Mouse (Mus musculus): ENCODE measurements at regions not wholly inside any gene's neighbourhood (a gene's known extent, or its start where the extent isn't known, plus 50 kb on each side); places are given as distances from the start of the nearest gene placed in this dataset.

GRCm38 (mm10) chr15:36719241-36719640, 288.3 kb downstream of the Zfp706 start:
- DNase-seq (ENCODE audit: low read depth), result no peak

GRCm38 (mm10) chr15:36717835-36718234, 289.7 kb downstream of the Zfp706 start:
- DNase-seq (ENCODE audit: low read depth), result no peak

GRCm38 (mm10) chr15:36716686-36717038, 290.9 kb downstream of the Zfp706 start:
- DNase-seq (ENCODE audit: low read depth), result no peak

GRCm38 (mm10) chr15:36715745-36716685, 291.6 kb downstream of the Zfp706 start:
- DNase-seq (ENCODE audit: low read depth), result peak; percentile 95

GRCm38 (mm10) chr15:36715159-36715558, 292.4 kb downstream of the Zfp706 start:
- DNase-seq (ENCODE audit: low read depth), result no peak

GRCm38 (mm10) chr15:36709788-36710187, 297.8 kb downstream of the Zfp706 start:
- DNase-seq (ENCODE audit: low read depth), result no peak

GRCm38 (mm10) chr15:36708471-36708870, 299.1 kb downstream of the Zfp706 start:
- peak; percentile 93 for DNase-seq (ENCODE audit: low read depth)

GRCm38 (mm10) chr15:36705990-36706389, 301.6 kb downstream of the Zfp706 start:
- DNase-seq (ENCODE audit: low read depth), result peak; percentile 68

- DNase-seq (ENCODE audit: low read depth), result no peak
Measured at GRCm38 (mm10) chr15:36705391-36705790, 302.2 kb downstream of the Zfp706 start.

GRCm38 (mm10) chr15:36701846-36702245, 305.7 kb downstream of the Zfp706 start:
- DNase-seq (ENCODE audit: low read depth), result no peak

- DNase-seq (ENCODE audit: low read depth), result no peak
Measured at GRCm38 (mm10) chr15:36700196-36700595, 307.4 kb downstream of the Zfp706 start.

- no peak for DNase-seq (ENCODE audit: low read depth)
Measured at GRCm38 (mm10) chr15:36695199-36696129, 312.1 kb downstream of the Zfp706 start.

- DNase-seq (ENCODE audit: low read depth), result no peak
Measured at GRCm38 (mm10) chr15:36691002-36691652, 316.4 kb downstream of the Zfp706 start.

GRCm38 (mm10) chr15:36689881-36690280, 317.7 kb downstream of the Zfp706 start:
- DNase-seq (ENCODE audit: low read depth), result no peak

- DNase-seq (ENCODE audit: low read depth), result no peak
Measured at GRCm38 (mm10) chr15:36689301-36689700, 318.3 kb downstream of the Zfp706 start.

GRCm38 (mm10) chr15:36688051-36688754, 319.4 kb downstream of the Zfp706 start:
- DNase-seq (ENCODE audit: low read depth), result peak; percentile 61

GRCm38 (mm10) chr15:36684684-36685083, 322.9 kb downstream of the Zfp706 start:
- DNase-seq (ENCODE audit: low read depth), result no peak

GRCm38 (mm10) chr15:36682832-36683231, 324.7 kb downstream of the Zfp706 start:
- DNase-seq (ENCODE audit: low read depth), result no peak

- no peak for DNase-seq (ENCODE audit: low read depth)
Measured at GRCm38 (mm10) chr15:36682159-36682558, 325.4 kb downstream of the Zfp706 start.

GRCm38 (mm10) chr15:36680361-36681140, 327.0 kb downstream of the Zfp706 start:
- DNase-seq (ENCODE audit: low read depth), result no peak

GRCm38 (mm10) chr15:36679577-36679976, 328.0 kb downstream of the Zfp706 start:
- DNase-seq (ENCODE audit: low read depth), result no peak

All from naive thymus-derived CD4-positive, alpha-beta T cell, adult 2 months (primary cell).